Mouse (Mus musculus) bone marrow, adult 2 months (tissue): Measurements from ENCODE around the gene 4930512M02Rik.

Experiments used
- CTCF ChIP-seq: fragments of 200-500 bp; IDR thresholded peaks from 2 replicates; pipeline ENCODE4 v1.5.1; 2011; ENCODE audit warnings: low read length, control low read depth; ENCODE audit not compliant: control insufficient read depth, insufficient read depth
- POLR2A ChIP-seq: fragments of 200-500 bp; IDR thresholded peaks from 2 replicates; pipeline ENCODE4 v1.6.1; 2011; ENCODE audit warnings: low read depth, mild to moderate bottlenecking, control low read depth, low read length, borderline replicate concordance; ENCODE audit not compliant: control insufficient read depth

DNA sequence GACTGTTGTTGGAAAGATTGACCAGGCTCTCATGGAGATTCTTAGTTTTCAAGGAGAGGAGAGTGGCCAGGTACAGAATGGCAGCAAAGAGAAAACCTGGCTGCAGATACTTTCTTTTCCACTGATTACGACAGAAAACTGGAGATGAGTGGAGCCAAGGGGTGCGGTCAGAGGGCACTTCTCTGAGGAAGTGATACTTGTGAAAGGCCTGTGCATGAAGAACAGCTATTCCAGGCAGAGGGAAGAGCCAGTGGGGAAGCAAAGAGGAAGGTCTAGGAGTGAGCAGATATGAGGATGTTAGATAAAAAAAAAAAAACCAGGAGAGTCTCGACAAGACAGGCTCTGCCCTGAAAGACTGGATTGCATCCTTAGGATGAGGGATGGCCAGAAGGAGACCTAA lies 69.0 kb downstream of the 4930512M02Rik start:
- TF ChIP-seq CTCF (no peak), POLR2A (no peak)
